Mouse (Mus musculus): ENCODE data around the gene Zdhhc19. TPM values are rescaled to one million over a fixed set of nuclear protein-coding genes. Genes with fewer than 3 reads are reported as not detected.
A peak's percentile ranks its signal among the peaks of the same experiment; 100 is the strongest.

Zdhhc19 gene
- total and polyA plus RNA-seq, 3 experiments, result 0.58 to 1.4 TPM; not detected in 1

- H3K9ac ChIP-seq (ENCODE audit: control insufficient read depth, low read depth, low read length, poor library complexity, severe bottlenecking), result peak overlapping the region; percentile 37; the same call in 1 of the 2 replicates
- DNase-seq (ENCODE audit: low read depth, low spot score), result peak; percentile 57
- peak overlapping the region in 1 of 2 experiments; percentile 69; a peak in 2 of 4 replicates for H3K4me3 ChIP-seq (ENCODE audit: control insufficient read depth in 1 of 2, insufficient read depth in 1 of 2, low read depth in 2 of 2, low read length in 2 of 2)
- no peaks in the 10 kb centered on the region for H3K9me3 ChIP-seq (replicated peaks; ENCODE audit: insufficient read depth, low read length)
- peak overlapping the region; percentile 41 for H3K27ac ChIP-seq (ENCODE audit: control insufficient read depth, low read depth, low read length)
- H3K36me3 ChIP-seq (ENCODE audit: control insufficient read depth in 1 of 2, insufficient read depth in 2 of 2, low read length in 2 of 2), result peaks cover 0 to 10% of the 10 kb centered on the region in 2 experiments; a peak in 2 of 4 replicates
- TF ChIP-seq MYB (IDR thresholded peaks at IDR 0.05; ENCODE audit: low read depth, low read length) (peak; percentile 55), ETS1 (IDR thresholded peaks at IDR 0.05; ENCODE audit: low read depth, low read length) (peak; percentile 54; the same call in 1 of the 2 replicates), SIN3A (IDR thresholded peaks at IDR 0.05; ENCODE audit: low read length) (peak; percentile 55), BHLHE40 (IDR thresholded peaks at IDR 0.05; ENCODE audit: borderline replicate concordance, low read depth, low read length) (peak; percentile 10; the same call in 1 of the 2 replicates), EP300 (IDR thresholded peaks at IDR 0.05; ENCODE audit: low read depth in 1 of 2, low read length in 2 of 2) (peak; percentile 43 to 63; a peak in 2 of 4 replicates), UBTF (IDR thresholded peaks at IDR 0.05; ENCODE audit: borderline replicate concordance, insufficient read depth, low read depth, low read length) (no peak), POLR2AphosphoS2 (IDR thresholded peaks at IDR 0.05; ENCODE audit: low read length) (no peak), MXI1 (IDR thresholded peaks at IDR 0.05; ENCODE audit: low read depth, low read length) (peak; percentile 42; the same call in 1 of the 2 replicates), RCOR1 (IDR thresholded peaks at IDR 0.05; ENCODE audit: low read depth, low read length) (0 out of 2 replicates have a peak, but pooled peaks have one; percentile 22), MAX (IDR thresholded peaks at IDR 0.05; ENCODE audit: low read length) (0 out of 2 replicates have a peak, but pooled peaks have one; percentile 18), TAL1 (IDR thresholded peaks at IDR 0.05; ENCODE audit: low read length) (no peak)
- H3K27me3 ChIP-seq (ENCODE audit: control insufficient read depth in 1 of 2, insufficient read depth in 2 of 2, low read length in 2 of 2), result no peaks in the 10 kb centered on the region
- no peaks in the 10 kb centered on the region for H3K79me2 ChIP-seq (ENCODE audit: control insufficient read depth, insufficient read depth, low read length, poor library complexity)
- peaks cover 15 to 19% of the 10 kb centered on the region in 2 experiments for H3K4me1 ChIP-seq (ENCODE audit: control insufficient read depth in 1 of 2, insufficient read depth in 2 of 2, low read length in 2 of 2)
Observed at GRCm38 (mm10) chr16:32522578-32523194, 26.6 kb downstream of the Zdhhc19 start.

GRCm38 (mm10) chr16:32523462-32524243 lies 27.6 kb downstream of the Zdhhc19 start:
- no peaks in the 10 kb centered on the region for H3K9me3 ChIP-seq (replicated peaks; ENCODE audit: insufficient read depth, low read length)
- no peak overlapping the region for H3K9ac ChIP-seq (ENCODE audit: control insufficient read depth, low read depth, low read length, poor library complexity, severe bottlenecking)
- H3K79me2 ChIP-seq (ENCODE audit: control insufficient read depth, insufficient read depth, low read length, poor library complexity), result no peaks in the 10 kb centered on the region
- no peaks in the 10 kb centered on the region for H3K27me3 ChIP-seq (ENCODE audit: control insufficient read depth in 1 of 2, insufficient read depth in 2 of 2, low read length in 2 of 2)
- H3K4me1 ChIP-seq (ENCODE audit: control insufficient read depth in 1 of 2, insufficient read depth in 2 of 2, low read length in 2 of 2), result peaks cover 15 to 19% of the 10 kb centered on the region in 2 experiments
- DNase-seq (ENCODE audit: low read depth, low spot score), result no peak
- H3K4me3 ChIP-seq (ENCODE audit: control insufficient read depth in 1 of 2, insufficient read depth in 1 of 2, low read depth in 2 of 2, low read length in 2 of 2), result no peak overlapping the region
- no peak overlapping the region for H3K27ac ChIP-seq (ENCODE audit: control insufficient read depth, low read depth, low read length)
- no peak for TF ChIP-seq MYB (IDR thresholded peaks at IDR 0.05; ENCODE audit: low read depth, low read length)
- no peak for TF ChIP-seq MXI1 (IDR thresholded peaks at IDR 0.05; ENCODE audit: low read depth, low read length)
- no peak for TF ChIP-seq POLR2AphosphoS5 (IDR thresholded peaks at IDR 0.05; ENCODE audit: borderline replicate concordance, low read depth, low read length)
- no peak for TF ChIP-seq ETS1 (IDR thresholded peaks at IDR 0.05; ENCODE audit: low read depth, low read length)
- no peak for TF ChIP-seq SMC3 (IDR thresholded peaks at IDR 0.05; ENCODE audit: low read depth, low read length)
- no peak for TF ChIP-seq ZMIZ1 (IDR thresholded peaks at IDR 0.05; ENCODE audit: low read depth, low read length)
- no peak for TF ChIP-seq USF1 (IDR thresholded peaks at IDR 0.05; ENCODE audit: low read depth, low read length)
- no peak for TF ChIP-seq ZKSCAN1 (IDR thresholded peaks at IDR 0.05; ENCODE audit: low read depth, low read length)
- no peak for TF ChIP-seq NRF1 (IDR thresholded peaks at IDR 0.05; ENCODE audit: insufficient read depth, low read depth, low read length, poor library complexity, severe bottlenecking)
- no peak for TF ChIP-seq MAZ (IDR thresholded peaks at IDR 0.05; ENCODE audit: low read depth, low read length)
- no peak for TF ChIP-seq TCF12 (IDR thresholded peaks at IDR 0.05; ENCODE audit: low read depth, low read length)
- no peak for TF ChIP-seq UBTF (IDR thresholded peaks at IDR 0.05; ENCODE audit: borderline replicate concordance, insufficient read depth, low read depth, low read length)
- no peak for TF ChIP-seq POLR2AphosphoS2 (IDR thresholded peaks at IDR 0.05; ENCODE audit: low read length)
- no peak for TF ChIP-seq GABPA (IDR thresholded peaks at IDR 0.05; ENCODE audit: low read depth, low read length)
- peaks cover 0 to 10% of the 10 kb centered on the region in 2 experiments; a peak in 2 of 4 replicates for H3K36me3 ChIP-seq (ENCODE audit: control insufficient read depth in 1 of 2, insufficient read depth in 2 of 2, low read length in 2 of 2)

All from MEL (cell line).